Mouse (Mus musculus) lung, embryonic 14.5 days (tissue): ENCODE data around the gene Enpp5. TPM values are rescaled to one million over a fixed set of nuclear protein-coding genes. Genes with fewer than 3 reads are reported as not detected.

Experiments
- ATAC-seq: fragments of 200-750 bp; cut with Nextera tagmentation; 2 replicates; pipeline ENCODE4 v1.8.0; 2017; ENCODE audit warnings: mild to moderate bottlenecking, moderate TSS enrichment, moderate library complexity; ENCODE audit not compliant: insufficient read depth
- DNase-seq: peaks from one replicate; pipeline ENCODE4 v3.0.0-alpha.2; 2015
- H3K27ac ChIP-seq: fragments of 300-500 bp; sonication (generic); 2 replicates; pipeline ENCODE4 v1.5.1; 2014; ENCODE audit warnings: low read depth, mild to moderate bottlenecking, moderate library complexity
- H3K27me3 ChIP-seq: fragments of 300-500 bp; sonication (generic); 2 replicates; pipeline ENCODE4 v1.6.1; 2014; ENCODE audit warnings: low read length, control low read depth; ENCODE audit not compliant: insufficient read depth
- H3K36me3 ChIP-seq: fragments of 300-500 bp; sonication (generic); 2 replicates; pipeline ENCODE4 v1.6.1; 2014; ENCODE audit warnings: control low read depth; ENCODE audit not compliant: insufficient read depth
- H3K4me1 ChIP-seq: fragments of 300-500 bp; sonication (generic); 2 replicates; pipeline ENCODE4 v1.6.1; 2014; ENCODE audit warnings: antibody characterized with exemption, control low read depth; ENCODE audit not compliant: insufficient read depth
- H3K4me2 ChIP-seq: fragments of 300-500 bp; sonication (generic); 2 replicates; pipeline ENCODE4 v1.6.1; 2014; ENCODE audit warnings: mild to moderate bottlenecking
- H3K4me3 ChIP-seq: fragments of 300-500 bp; sonication (generic); 2 replicates; pipeline ENCODE4 v1.5.1; 2014; ENCODE audit warnings: low read depth, low read length
- H3K9ac ChIP-seq: fragments of 300-500 bp; sonication (generic); 2 replicates; pipeline ENCODE4 v1.6.1; 2014
- H3K9me3 ChIP-seq: fragments of 300-500 bp; sonication (generic); 2 replicates; pipeline ENCODE4 v1.6.1; 2016; ENCODE audit warnings: low read depth, low read length, control low read depth
- CTCF ChIP-seq: IDR thresholded peaks from 2 replicates; pipeline ENCODE4 v1.5.1; 2016; ENCODE audit warnings: antibody characterized with exemption, low read depth
- WGBS: fragments of 180-500 bp; shearing (Covaris S2); extraction: QIAGEN DNeasy Blood & Tissue Kit; methylation state at CpG from one replicate; pipeline ENCODE4 v1.1.7; 2014; 5-methylcytosine and 5-hydroxymethylcytosine counted together
- polyA plus RNA-seq: library from polyadenylated mRNA; unstranded; fragments of >200 nt; fragmentation: Nextera tagmentation; extraction: Ambion mirVana; gene quantifications from 2 replicates; pipeline ENCODE4 v1.2.1, GENCODE M21; 2014

The Enpp5 gene
- polyA plus RNA-seq, 1 experiment from 2014 or later, result 8.9 TPM

- no peak for TF ChIP-seq CTCF
These were observed 39.1 kb downstream of the Enpp5 start for GRCm38 (mm10) chr17:44117721-44118120.

GRCm38 (mm10) chr17:44118231-44118630 is 39.6 kb downstream of the Enpp5 start:
- H3K4me2 ChIP-seq, result no peak overlapping the region
- H3K27me3 ChIP-seq, result no peaks in the 10 kb centered on the region
- 76% methylated on average over 4 of the region's 4 CpGs for WGBS
- ATAC-seq (no peak), DNase-seq (no peak)
- TF ChIP-seq CTCF, result no peak
- H3K9me3 ChIP-seq, result no peaks in the 10 kb centered on the region
- peaks cover 5% of the 10 kb centered on the region; the same call in 1 of the 2 replicates for H3K4me1 ChIP-seq
- no peak overlapping the region for H3K4me3 ChIP-seq
- H3K36me3 ChIP-seq, result no peaks in the 10 kb centered on the region
- H3K27ac ChIP-seq, result no peak overlapping the region
- H3K9ac ChIP-seq, result no peak overlapping the region

More at GRCm38 (mm10) chr17:44117721-44118120, 39.1 kb downstream of the Enpp5 start:
- H3K4me1 ChIP-seq, result peaks cover 5% of the 10 kb centered on the region; the same call in 1 of the 2 replicates
- no peaks in the 10 kb centered on the region for H3K36me3 ChIP-seq
- H3K4me2 ChIP-seq, result no peak overlapping the region
- H3K4me3 ChIP-seq, result no peak overlapping the region
- no peak overlapping the region for H3K9ac ChIP-seq
- ATAC-seq (no peak), DNase-seq (no peak)
- H3K9me3 ChIP-seq, result no peaks in the 10 kb centered on the region
- no peaks in the 10 kb centered on the region for H3K27me3 ChIP-seq
- no peak overlapping the region for H3K27ac ChIP-seq
- WGBS, result 69% methylated on average over 2 of the region's 2 CpGs

GRCm38 (mm10) chr17:44121366-44122100 is 42.9 kb downstream of the Enpp5 start:
- Histone ChIP-seq H3K4me2 (no peak overlapping the region), H3K9ac (no peak overlapping the region), H3K36me3 (no peaks in the 10 kb centered on the region), H3K27me3 (no peaks in the 10 kb centered on the region), H3K9me3 (no peaks in the 10 kb centered on the region), H3K4me1 (peaks cover 5% of the 10 kb centered on the region; the same call in 1 of the 2 replicates), H3K27ac (no peak overlapping the region), H3K4me3 (no peak overlapping the region)
- 68% methylated on average over 12 of the region's 12 CpGs for WGBS
- ATAC-seq (no peak), DNase-seq (no peak)
- no peak for TF ChIP-seq CTCF

- TF ChIP-seq CTCF, result no peak
- H3K9ac ChIP-seq, result no peak overlapping the region
- H3K27ac ChIP-seq, result no peak overlapping the region
- no peak overlapping the region for H3K4me2 ChIP-seq
- H3K9me3 ChIP-seq, result peaks cover 3% of the 10 kb centered on the region; the same call in 1 of the 2 replicates
- WGBS, result 80% methylated on average over 13 of the region's 13 CpGs
- H3K27me3 ChIP-seq, result no peaks in the 10 kb centered on the region
- H3K4me1 ChIP-seq, result no peaks in the 10 kb centered on the region
- H3K4me3 ChIP-seq, result no peak overlapping the region
- ATAC-seq (no peak), DNase-seq (no peak)
- H3K36me3 ChIP-seq, result no peaks in the 10 kb centered on the region
These were observed 50.6 kb downstream of the Enpp5 start for GRCm38 (mm10) chr17:44129092-44129750.

GRCm38 (mm10) chr17:44130429-44130828 is 51.8 kb downstream of the Enpp5 start:
- DNase-seq (peak; percentile 89), ATAC-seq (no peak)
- peak; percentile 87 for TF ChIP-seq CTCF
- no peak overlapping the region for H3K9ac ChIP-seq
- no peaks in the 10 kb centered on the region for H3K36me3 ChIP-seq
- no peak overlapping the region for H3K4me2 ChIP-seq
- no peak overlapping the region for H3K4me3 ChIP-seq
- H3K9me3 ChIP-seq, result peaks cover 3% of the 10 kb centered on the region; the same call in 1 of the 2 replicates
- H3K27ac ChIP-seq, result no peak overlapping the region
- no peaks in the 10 kb centered on the region for H3K27me3 ChIP-seq
- H3K4me1 ChIP-seq, result no peaks in the 10 kb centered on the region
- WGBS, result 11% methylated on average over 7 of the region's 7 CpGs

- no peaks in the 10 kb centered on the region for H3K36me3 ChIP-seq
- TF ChIP-seq CTCF, result no peak
- WGBS, result 57% methylated on average over 6 of the region's 6 CpGs
- no peaks in the 10 kb centered on the region for H3K4me1 ChIP-seq
- H3K4me3 ChIP-seq, result no peak overlapping the region
- no peaks in the 10 kb centered on the region for H3K27me3 ChIP-seq
- H3K4me2 ChIP-seq, result no peak overlapping the region
- no peak overlapping the region for H3K9ac ChIP-seq
- no peak overlapping the region for H3K27ac ChIP-seq
- no peak for DNase-seq
- no peaks in the 10 kb centered on the region for H3K9me3 ChIP-seq
- ATAC-seq, result no peak
These were observed 55.5 kb downstream of the Enpp5 start for GRCm38 (mm10) chr17:44134106-44134505.

GRCm38 (mm10) chr17:44134545-44134944 is 55.9 kb downstream of the Enpp5 start:
- Histone ChIP-seq H3K27me3 (no peaks in the 10 kb centered on the region), H3K4me1 (no peaks in the 10 kb centered on the region), H3K27ac (no peak overlapping the region), H3K9ac (no peak overlapping the region), H3K9me3 (no peaks in the 10 kb centered on the region), H3K4me3 (no peak overlapping the region), H3K36me3 (no peaks in the 10 kb centered on the region), H3K4me2 (no peak overlapping the region)
- 54% methylated on average over 9 of the region's 9 CpGs for WGBS
- no peak for TF ChIP-seq CTCF
- ATAC-seq, result no peak
- no peak for DNase-seq
